Mouse (Mus musculus) ES-E14 (cell line): ENCODE measurements around the gene Glrb.

Source experiments
- MAFK ChIP-seq: IDR thresholded peaks from 2 replicates; pipeline ENCODE4 v1.6.1; 2014; ENCODE audit warnings: mild to moderate bottlenecking, low read depth, low read length, inconsistent platforms; ENCODE audit not compliant: insufficient read depth
- ZC3H11A ChIP-seq: IDR thresholded peaks from 2 replicates; pipeline ENCODE4 v1.6.1; 2012; ENCODE audit warnings: low read depth, mild to moderate bottlenecking, inconsistent platforms, low read length, borderline replicate concordance

DNA sequence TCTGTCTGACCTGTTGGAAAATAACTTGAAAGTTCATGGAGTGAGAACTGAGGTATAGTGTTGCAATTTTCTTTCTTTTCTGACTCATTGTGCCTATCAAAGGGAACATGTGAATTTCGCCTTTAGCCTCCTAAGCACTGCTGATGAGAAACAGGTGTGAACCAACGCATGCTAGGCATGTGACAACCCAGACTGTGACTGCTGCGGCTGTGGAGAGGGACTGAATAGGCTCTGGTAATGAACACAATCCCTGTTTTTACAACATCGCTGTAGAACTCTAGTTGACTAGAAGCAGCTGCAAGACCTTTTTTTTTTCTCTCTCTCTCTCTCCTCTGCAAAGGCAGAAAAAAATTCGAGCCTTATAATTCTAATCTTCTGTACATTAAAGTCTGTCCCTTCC lies 34.9 kb downstream of the Glrb start:
- TF ChIP-seq MAFK, result no peak
- no peak for TF ChIP-seq ZC3H11A
